Mouse (Mus musculus): ENCODE data around the gene Ctla4. TPM values are rescaled to one million over a fixed set of nuclear protein-coding genes. Genes with fewer than 3 reads are reported as not detected.

Ctla4 gene
- total RNA-seq (2023), result under 1 TPM; 0.42 to 0.46 TPM

DNA sequence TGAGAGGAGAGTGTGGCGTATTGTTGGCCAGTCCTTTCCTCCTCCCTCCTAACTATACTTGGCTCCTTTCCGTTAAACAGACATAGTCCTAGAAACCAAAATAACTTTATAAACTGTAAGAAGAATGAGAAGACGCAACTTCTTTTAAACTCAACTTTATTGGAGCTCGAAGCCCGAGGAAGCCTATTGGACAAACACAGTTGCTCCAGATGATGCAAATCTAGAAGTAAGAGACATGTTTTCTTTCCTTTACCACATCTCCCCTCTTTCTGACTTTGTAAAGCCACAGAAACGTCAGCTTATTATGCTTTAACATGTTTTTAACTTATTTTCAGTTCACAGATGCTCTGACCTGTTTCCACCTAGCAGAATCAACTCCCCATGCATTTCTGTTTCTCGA, at the start of gene Ctla4:
Gene Ctla4 (plus strand): TSS at position 20 of the 400 bp plus-strand sequence.

Other genes with a start within 250 kb of the Ctla4 start
- gene Cd28, start 170.2 kb upstream of the Ctla4 start, total RNA-seq (2023), result 1 to 10 TPM; 1.0 to 1.4 TPM
- under 1 TPM; 0.13 to 0.15 TPM for gene Icos, start 90.9 kb downstream of the Ctla4 start, total RNA-seq (2023)

Data from neutrophil, adult 59 days (primary cell).